Mouse (Mus musculus) CH12.LX (cell line): Measurements from ENCODE around the gene Fntb. TPM values are rescaled to one million over a fixed set of nuclear protein-coding genes. Genes with fewer than 3 reads are reported as not detected.
"Not testable (repeated sequence)": the region's sequence is repeated elsewhere in the genome, so short reads cannot be mapped to it uniquely, and the experiment has no call there.

Experiments used
- DNase-seq: peaks from one replicate; pipeline ENCODE4 v3.0.0-alpha.2; 2013; ENCODE audit errors: extremely low read depth
- H3K27ac ChIP-seq: 2 replicates; pipeline ENCODE4 v1.5.1; 2012; ENCODE audit warnings: low read depth, mild to moderate bottlenecking, control low read depth, moderate library complexity; ENCODE audit not compliant: insufficient read depth
- H3K27me3 ChIP-seq: replicated peaks from 2 replicates; pipeline ENCODE3; 2012; ENCODE audit warnings: inconsistent platforms
- H3K36me3 ChIP-seq, 2 experiments: replicated peaks in 1 of 2; 2 replicates each; pipeline versions ENCODE3 to v1.6.1; 2012; ENCODE audit warnings: inconsistent platforms in 1 of 2, low read length in 1 of 2, mild to moderate bottlenecking in 1 of 2, mixed read lengths in 1 of 2, moderate library complexity in 1 of 2; ENCODE audit not compliant: control insufficient read depth in 1 of 2, insufficient read depth in 1 of 2
- H3K4me1 ChIP-seq, 2 experiments: 2 replicates each; pipeline ENCODE4 v1.6.1; 2012; ENCODE audit warnings: inconsistent platforms in 1 of 2, moderate library complexity in 1 of 2; ENCODE audit not compliant: insufficient read depth in 2 of 2, control insufficient read depth in 1 of 2
- H3K4me2 ChIP-seq: 2 replicates; pipeline ENCODE4 v1.6.1; 2012; ENCODE audit warnings: low read depth, mild to moderate bottlenecking, control low read depth; ENCODE audit not compliant: poor library complexity, insufficient read depth, severe bottlenecking
- H3K4me3 ChIP-seq, 3 experiments: fragments of 150-350 bp in 1 of 3; sonication (generic) in 1 of 3; replicated peaks in 1 of 3; 2 replicates each; pipeline versions ENCODE3 to v1.5.1; 2011 to 2012; ENCODE audit warnings: low read depth in 2 of 3, low read length in 2 of 3, mild to moderate bottlenecking in 2 of 3, moderate library complexity in 2 of 3, control low read depth in 1 of 3, improper control_type of control experiment in 1 of 3, inconsistent platforms in 1 of 3, mixed read lengths in 1 of 3; ENCODE audit not compliant: poor library complexity in 1 of 3
- H3K79me2 ChIP-seq: replicated peaks from 2 replicates; pipeline ENCODE4 v1.6.1; 2012; ENCODE audit warnings: mild to moderate bottlenecking, moderate library complexity; ENCODE audit not compliant: control insufficient read depth, poor library complexity, insufficient read depth, severe bottlenecking; ENCODE audit errors: extremely low read depth
- H3K9ac ChIP-seq: 2 replicates; pipeline ENCODE4 v1.6.1; 2012; ENCODE audit warnings: low read depth, mild to moderate bottlenecking, control low read depth, moderate library complexity; ENCODE audit not compliant: insufficient read depth
- H3K9me3 ChIP-seq: replicated peaks from 2 replicates; pipeline ENCODE3; 2012; ENCODE audit warnings: low read length, inconsistent platforms, mixed read lengths
- CHD2 ChIP-seq: IDR thresholded peaks from 2 replicates; pipeline ENCODE4 v1.6.1; 2011; ENCODE audit warnings: low read length, improper control_type of control experiment
- CTCF ChIP-seq, 2 experiments: IDR thresholded peaks in 1 of 2; conservative IDR thresholded peaks in 1 of 2; 2 replicates each; pipeline ENCODE4 v1.5.1; 2011 to 2012; ENCODE audit warnings: low read depth in 2 of 2, low read length in 2 of 2, improper control_type of control experiment in 1 of 2, inconsistent platforms in 1 of 2, mild to moderate bottlenecking in 1 of 2, moderate library complexity in 1 of 2
- JUND ChIP-seq: conservative IDR thresholded peaks from 2 replicates; pipeline ENCODE4 v1.6.1; 2011; ENCODE audit warnings: low read depth, low read length, improper control_type of control experiment
- MAFK ChIP-seq: IDR thresholded peaks from 2 replicates; pipeline ENCODE4 v1.6.1; 2011; ENCODE audit warnings: low read length, improper control_type of control experiment; ENCODE audit not compliant: insufficient replicate concordance
- MAZ ChIP-seq: IDR thresholded peaks from 2 replicates; pipeline ENCODE4 v1.6.1; 2012; ENCODE audit warnings: low read depth, mild to moderate bottlenecking, inconsistent platforms, low read length, improper control_type of control experiment, moderate library complexity
- MEF2A ChIP-seq: IDR thresholded peaks from 2 replicates; pipeline ENCODE4 v1.6.1; 2014; ENCODE audit warnings: low read depth, mild to moderate bottlenecking, inconsistent platforms, low read length, improper control_type of control experiment, borderline replicate concordance
- MXI1 ChIP-seq: IDR thresholded peaks from 2 replicates; pipeline ENCODE4 v1.6.1; 2011; ENCODE audit warnings: mild to moderate bottlenecking, low read depth, low read length, improper control_type of control experiment
- TCF12 ChIP-seq: IDR thresholded peaks from 2 replicates; pipeline ENCODE4 v1.6.1; 2014; ENCODE audit warnings: low read depth, mild to moderate bottlenecking, inconsistent platforms, low read length, improper control_type of control experiment
- ZKSCAN1 ChIP-seq: IDR thresholded peaks from 2 replicates; pipeline ENCODE4 v1.6.1; 2012; ENCODE audit warnings: low read depth, inconsistent platforms, low read length, improper control_type of control experiment, borderline replicate concordance
- dilution Hi-C: fragments of 300-500 bp; cut with MboI; formaldehyde crosslinking; loops from 2 replicates; pipeline ENCODE4 v1.14.3; 2020; ENCODE audit warnings: low sequenced_read_pairs; ENCODE audit not compliant: extremely low pct_unique_long_range_greater_than_20kb, extremely low pct_ligation_motif_present
- in situ Hi-C: fragments of 300-500 bp; cut with MboI; formaldehyde crosslinking; loops from 3 replicates; pipeline ENCODE4 v1.14.3; 2019; ENCODE audit warnings: low sequenced_read_pairs, low pct_ligation_motif_present, low pct_unique_long_range_greater_than_20kb, mixed read lengths
- polyA plus RNA-seq: library from polyadenylated mRNA; unstranded; fragments of >175 nt; gene quantifications from 2 replicates; pipeline ENCODE4 v1.2.1, GENCODE M21; 2012; ENCODE audit warnings: low read depth; ENCODE audit not compliant: insufficient read length
- total RNA-seq, 2 experiments: library from RNA; depleted of rRNA; stranded (reverse); fragments of 300-350 nt in 1 of 2; fragments of >200 nt in 1 of 2; gene quantifications; 2 replicates each; pipeline ENCODE4 v1.2.3; 2012 to 2014

Fntb gene
- total and polyA plus RNA-seq, 3 experiments: 5.6 to 19.5 (median 9.2) TPM

- no peak for DNase-seq
- no peak overlapping the region for H3K4me2 ChIP-seq
- peaks cover 2 to 27% of the 10 kb centered on the region in 2 experiments for H3K36me3 ChIP-seq
- H3K4me3 ChIP-seq: no peak overlapping the region
- H3K4me1 ChIP-seq: 0 out of 4 replicates have a peak, but pooled peaks cover 0 to 1% of the 10 kb centered on the region in 2 experiments
- no peaks in the 10 kb centered on the region for H3K79me2 ChIP-seq
- dilution Hi-C loops: no loop called here
- H3K9me3 ChIP-seq: no peaks in the 10 kb centered on the region
- no peak overlapping the region for H3K27ac ChIP-seq
- H3K27me3 ChIP-seq: no peaks in the 10 kb centered on the region
- no peak overlapping the region for H3K9ac ChIP-seq
- in situ Hi-C loops: no loop called here
- TF ChIP-seq ZKSCAN1 (no peak), JUND (no peak), MEF2A (no peak), MXI1 (no peak), TCF12 (no peak), MAZ (no peak), CHD2 (no peak), MAFK (no peak)
Observed at GRCm38 (mm10) chr12:76784056-76784619, 18.7 kb downstream of the Fntb start.

GRCm38 (mm10) chr12:76790446-76791084, 25.2 kb downstream of the Fntb start:
- H3K9ac ChIP-seq: no peak overlapping the region
- dilution Hi-C loops: no loop called here
- TF ChIP-seq JUND: no peak
- H3K4me3 ChIP-seq: no peak overlapping the region
- no peaks in the 10 kb centered on the region for H3K36me3 ChIP-seq
- H3K4me2 ChIP-seq: no peak overlapping the region
- H3K4me1 ChIP-seq: no peaks in the 10 kb centered on the region
- no peaks in the 10 kb centered on the region for H3K79me2 ChIP-seq
- DNase-seq: no peak
- in situ Hi-C loops: no loop called here
- H3K9me3 ChIP-seq: no peaks in the 10 kb centered on the region
- H3K27ac ChIP-seq: no peak overlapping the region
- H3K27me3 ChIP-seq: no peaks in the 10 kb centered on the region

GRCm38 (mm10) chr12:76792540-76792939, 27.2 kb downstream of the Fntb start:
- H3K27me3 ChIP-seq, dilution Hi-C loops, H3K79me2 ChIP-seq, H3K9me3 ChIP-seq, H3K4me3 ChIP-seq, DNase-seq, H3K27ac ChIP-seq, H3K4me1 ChIP-seq, in situ Hi-C loops, H3K36me3 ChIP-seq, H3K9ac ChIP-seq: not testable (repeated sequence)
- H3K4me2 ChIP-seq: peak overlapping the region; percentile 39
- TF ChIP-seq CTCF (conservative IDR thresholded peaks at IDR 0.05 in 1 of 2, IDR thresholded peaks at IDR 0.05 in 1 of 2; ENCODE audit: low read depth in 2 of 2, low read length in 2 of 2): peak in 1 of 2 experiments; percentile 29; a peak in 2 of 4 replicates
